Mouse (Mus musculus): Measurements from ENCODE around the gene Gm9857.

DNA sequence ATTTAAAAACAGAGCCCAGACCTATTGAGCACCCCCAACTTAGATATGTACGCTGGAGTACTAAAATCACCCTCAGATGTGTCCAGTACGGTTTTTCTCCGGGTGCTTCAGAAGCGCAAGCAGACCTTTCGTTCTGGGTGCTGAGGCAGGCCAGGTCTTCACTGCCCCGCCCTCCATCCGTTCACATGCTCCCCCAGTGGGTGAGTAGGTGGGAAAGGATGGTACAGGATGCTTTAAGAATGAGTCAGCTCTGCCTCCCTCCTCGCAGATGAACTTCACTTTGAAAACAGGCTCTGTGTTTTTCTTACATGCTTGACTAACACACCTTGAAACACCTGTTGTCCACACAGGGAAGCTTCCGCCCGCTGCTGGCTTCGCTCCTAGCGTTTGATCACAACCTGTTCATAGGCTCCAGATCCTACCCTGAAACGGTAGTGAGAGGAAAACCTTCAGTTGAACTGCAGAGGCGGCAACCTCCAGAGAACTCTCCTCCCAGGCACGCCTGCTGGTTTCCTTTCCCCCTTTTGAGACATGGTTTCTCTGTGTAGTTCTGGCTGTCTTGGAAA is 34.8 kb upstream of the Gm9857 start:
- TF ChIP-seq CTCF (IDR thresholded peaks at IDR 0.05; ENCODE audit: insufficient read depth, low read length) (no peak), POLR2A (IDR thresholded peaks at IDR 0.05; ENCODE audit: borderline replicate concordance, extremely low read depth, low read depth, low read length) (no peak)
